In genomic region chr3:89960469-89960868, GRCm38 (mm10) we compare ENCODE assay signal across 8 mouse cellular contexts. TPM values are rescaled to one million over a fixed set of nuclear protein-coding genes. Genes with fewer than 3 reads are reported as not detected.
DNase-seq lines count a peak whose midpoint lies in the region; ATAC-seq lines count a peak whose summit lies in the region.

No protein-coding gene starts in this region.

- peaks cover 49% of the 10 kb centered on the region for H3K36me3 ChIP-seq in embryonic facial prominence, embryonic 14.5 days (ENCODE audit: control insufficient read depth, insufficient read depth, low read length)
- H3K36me3 ChIP-seq in heart, embryonic 11.5 days (ENCODE audit: control insufficient read depth, insufficient read depth, low read length): peaks cover 21% of the 10 kb centered on the region
- peaks cover 35% of the 10 kb centered on the region for H3K36me3 ChIP-seq in kidney, embryonic 15.5 days
- peaks cover 39% of the 10 kb centered on the region for H3K36me3 ChIP-seq in limb, embryonic 15.5 days

- no peaks in the 10 kb centered on the region for H3K9me3 ChIP-seq in embryonic facial prominence, embryonic 14.5 days (ENCODE audit: control insufficient read depth, low read length)
- H3K9me3 ChIP-seq in heart, embryonic 11.5 days (replicated peaks; ENCODE audit: control insufficient read depth, low read length): no peaks in the 10 kb centered on the region
- H3K9me3 ChIP-seq in kidney, embryonic 15.5 days (replicated peaks): no peaks in the 10 kb centered on the region
- H3K9me3 ChIP-seq in limb, embryonic 15.5 days: no peaks in the 10 kb centered on the region

- no peaks in the 10 kb centered on the region for H3K27me3 ChIP-seq in embryonic facial prominence, embryonic 14.5 days (replicated peaks; ENCODE audit: control insufficient read depth, insufficient read depth, low read length)
- no peaks in the 10 kb centered on the region for H3K27me3 ChIP-seq in heart, embryonic 11.5 days (ENCODE audit: control insufficient read depth, insufficient read depth, low read length)
- H3K27me3 ChIP-seq in kidney, embryonic 15.5 days: no peaks in the 10 kb centered on the region
- no peaks in the 10 kb centered on the region for H3K27me3 ChIP-seq in limb, embryonic 15.5 days

- ATAC-seq in embryonic facial prominence, embryonic 14.5 days (ENCODE audit: low read depth): peak; percentile 93
- peak; percentile 83 for ATAC-seq in heart, embryonic 11.5 days (replicated peaks; ENCODE audit: insufficient number of reproducible peaks, low FRiP score, low TSS enrichment)
- peak; percentile 89 for ATAC-seq in kidney, embryonic 15.5 days (replicated peaks; ENCODE audit: low FRiP score)
- peak; percentile 86 for ATAC-seq in limb, embryonic 15.5 days (ENCODE audit: insufficient number of reproducible peaks, low FRiP score, low TSS enrichment, low read depth)

- H3K4me1 ChIP-seq in embryonic facial prominence, embryonic 14.5 days (ENCODE audit: control insufficient read depth, insufficient read depth, low read length): peaks cover 33% of the 10 kb centered on the region
- H3K4me1 ChIP-seq in heart, embryonic 11.5 days (ENCODE audit: control insufficient read depth, insufficient read depth, low read length): peaks cover 38% of the 10 kb centered on the region
- H3K4me1 ChIP-seq in kidney, embryonic 15.5 days: peaks cover 47% of the 10 kb centered on the region
- peaks cover 43% of the 10 kb centered on the region for H3K4me1 ChIP-seq in limb, embryonic 15.5 days

- DNase-seq in 3134 (ENCODE audit: extremely low read depth, insufficient read length, low spot score): peak; percentile 93
- DNase-seq in adrenal gland, postnatal 4 days (ENCODE audit: low spot score in 2 of 2): peak; percentile 74 to 86
- peak; percentile 96 for DNase-seq in embryonic facial prominence, embryonic 14.5 days (ENCODE audit: low spot score)
- DNase-seq in monocyte, adult 2 months (ENCODE audit: low read depth in 1 of 2, low spot score in 2 of 2): peak; percentile 31 to 71
- DNase-seq in spleen, postnatal 14 days (ENCODE audit: low spot score in 2 of 2): peak; percentile 67 to 68

- peak overlapping the region; percentile 94 for H3K4me2 ChIP-seq in embryonic facial prominence, embryonic 14.5 days (ENCODE audit: low read depth, low read length)
- peak overlapping the region; percentile 97 for H3K4me2 ChIP-seq in heart, embryonic 11.5 days
- H3K4me2 ChIP-seq in kidney, embryonic 15.5 days: peak overlapping the region; percentile 95
- peak overlapping the region; percentile 98 for H3K4me2 ChIP-seq in limb, embryonic 15.5 days

- H3K4me3 ChIP-seq in embryonic facial prominence, embryonic 14.5 days (ENCODE audit: low read depth, low read length): peak overlapping the region; percentile 96
- H3K4me3 ChIP-seq in heart, embryonic 11.5 days (ENCODE audit: low read depth, low read length): peak overlapping the region; percentile 96
- peak overlapping the region; percentile 99 for H3K4me3 ChIP-seq in kidney, embryonic 15.5 days (replicated peaks)
- peak overlapping the region; percentile 89 for H3K4me3 ChIP-seq in limb, embryonic 15.5 days

- H3K27ac ChIP-seq in embryonic facial prominence, embryonic 14.5 days (replicated peaks; ENCODE audit: low read depth, low read length): peak overlapping the region; percentile 64; the same call in 1 of the 2 replicates
- 0 out of 2 replicates have a peak overlapping the region, but pooled peaks have one; percentile 46 for H3K27ac ChIP-seq in heart, embryonic 11.5 days (ENCODE audit: low read depth, low read length)
- peak overlapping the region; percentile 94; the same call in 1 of the 2 replicates for H3K27ac ChIP-seq in kidney, embryonic 15.5 days
- H3K27ac ChIP-seq in limb, embryonic 15.5 days: peak overlapping the region; percentile 97

- peak overlapping the region; percentile 71 for H3K9ac ChIP-seq in embryonic facial prominence, embryonic 14.5 days (ENCODE audit: low read depth, low read length)
- H3K9ac ChIP-seq in heart, embryonic 11.5 days (ENCODE audit: low read depth, low read length): peak overlapping the region; percentile 73
- H3K9ac ChIP-seq in kidney, embryonic 15.5 days: peak overlapping the region; percentile 69
- peak overlapping the region; percentile 61 for H3K9ac ChIP-seq in limb, embryonic 15.5 days

- WGBS in embryonic facial prominence, embryonic 14.5 days: under 1% methylated on average over 24 of the region's 30 CpGs
- 1% methylated on average over 30 of the region's 30 CpGs for WGBS in heart, embryonic 11.5 days (ENCODE audit: insufficient replicate concordance)
- 0% methylated on average over 30 of the region's 30 CpGs for WGBS in kidney, embryonic 15.5 days
- under 1% methylated on average over 29 of the region's 30 CpGs for WGBS in limb, embryonic 15.5 days

RNA-seq across cellular contexts. Expression of gene Atp8b2, which starts 2.8 kb away (rescaled TPM):
- total RNA-seq in adrenal gland, postnatal 4 days (2021): 10 to 100 TPM; 79.0 to 80.9 TPM
- polyA plus RNA-seq in embryonic facial prominence, embryonic 14.5 days (2014; fragmentation: Nextera tagmentation; extraction: Ambion mirVana): 22.5 and 23.8 TPM in 2 replicates
- 11.2 and 13.8 TPM in 2 replicates for polyA plus RNA-seq in heart, embryonic 11.5 days (2014; fragmentation: Nextera tagmentation; extraction: Ambion mirVana)
- 11.9 and 13.2 TPM in 2 replicates for polyA plus RNA-seq in kidney, embryonic 15.5 days (2015; fragmentation: Nextera tagmentation; extraction: Ambion mirVana)
- 18.6 and 18.9 TPM in 2 replicates for polyA plus RNA-seq in limb, embryonic 15.5 days (2015; fragmentation: Nextera tagmentation; extraction: Ambion mirVana)

RNA-seq across cellular contexts. Expression of gene Hax1, which starts 38.1 kb away (rescaled TPM):
- total RNA-seq in adrenal gland, postnatal 4 days (2021): 100 to 1,000 TPM in 1 of 2 experiments, 10 to 100 TPM in 1; 91.3 to 102 TPM
- polyA plus RNA-seq in embryonic facial prominence, embryonic 14.5 days (2014; fragmentation: Nextera tagmentation; extraction: Ambion mirVana): 123 and 127 TPM in 2 replicates
- polyA plus RNA-seq in heart, embryonic 11.5 days (2014; fragmentation: Nextera tagmentation; extraction: Ambion mirVana): 91.0 and 101 TPM in 2 replicates
- polyA plus RNA-seq in kidney, embryonic 15.5 days (2015; fragmentation: Nextera tagmentation; extraction: Ambion mirVana): 174 and 180 TPM in 2 replicates
- 143 and 146 TPM in 2 replicates for polyA plus RNA-seq in limb, embryonic 15.5 days (2015; fragmentation: Nextera tagmentation; extraction: Ambion mirVana)

RNA-seq across cellular contexts. Expression of gene Il6ra, which starts 47.5 kb away (rescaled TPM):
- 1 to 10 TPM; 3.7 to 6.4 TPM for total RNA-seq in adrenal gland, postnatal 4 days (2021)
- polyA plus RNA-seq in embryonic facial prominence, embryonic 14.5 days (2014; fragmentation: Nextera tagmentation; extraction: Ambion mirVana): 1.4 and 2.3 TPM in 2 replicates
- 0.08 and 0.23 TPM in 2 replicates for polyA plus RNA-seq in heart, embryonic 11.5 days (2014; fragmentation: Nextera tagmentation; extraction: Ambion mirVana)
- 0.87 and 1.1 TPM in 2 replicates for polyA plus RNA-seq in kidney, embryonic 15.5 days (2015; fragmentation: Nextera tagmentation; extraction: Ambion mirVana)
- 2.9 and 3.0 TPM in 2 replicates for polyA plus RNA-seq in limb, embryonic 15.5 days (2015; fragmentation: Nextera tagmentation; extraction: Ambion mirVana)

Comparison
In these comparisons a context has a peak if more than half of its experiments do, and no peak if none do; other contexts are left out.
1. Peak in every context shown above with its lines: DNase-seq, ATAC-seq, H3K4me3 ChIP-seq and H3K27ac ChIP-seq.
2. H3K27ac ChIP-seq: peak in every context shown above with its lines; median percentile 97 in limb, embryonic 15.5 days; 94 in kidney, embryonic 15.5 days; 64 in embryonic facial prominence, embryonic 14.5 days; 46 in heart, embryonic 11.5 days.